ENCODE assay signal across 8 mouse cellular contexts in the genomic region with DNA sequence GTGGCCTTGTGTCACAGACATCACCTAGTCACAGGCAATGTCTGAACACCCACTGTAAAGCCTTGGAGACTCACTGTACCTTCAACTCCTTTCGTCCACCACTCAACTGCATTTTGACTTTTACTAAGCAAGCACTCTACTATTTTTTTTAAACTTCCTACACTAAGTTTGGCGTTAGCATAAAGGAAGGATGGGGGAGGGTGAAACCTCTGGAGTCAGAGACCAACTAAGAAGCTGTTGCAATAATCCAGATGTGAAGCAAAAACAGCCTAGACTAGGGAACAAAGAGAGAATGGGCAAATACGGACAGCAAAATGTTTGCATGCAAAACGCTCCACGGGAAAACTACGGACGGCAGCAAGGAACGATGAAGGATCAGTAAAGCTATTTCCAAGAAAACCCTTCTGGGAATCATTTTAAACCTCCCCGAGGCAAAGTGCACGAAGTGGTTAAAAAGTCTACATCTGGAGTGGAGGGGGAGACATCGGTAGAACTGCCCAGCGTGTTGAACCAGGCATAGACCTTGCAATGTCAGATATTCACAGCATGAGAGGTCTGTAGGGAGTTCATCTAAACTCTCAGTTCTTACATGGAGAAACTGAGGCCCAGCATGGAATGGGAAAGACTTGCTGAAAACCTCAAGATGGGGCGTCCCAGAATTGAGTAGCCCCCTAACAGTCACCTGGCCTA. TPM values are rescaled to one million over a fixed set of nuclear protein-coding genes. Genes with fewer than 3 reads are reported as not detected.
DNase-seq lines count a peak whose midpoint lies in the region; ATAC-seq and TF ChIP-seq lines count a peak whose summit lies in the region.

No protein-coding gene starts in this region.

- H3K27me3 ChIP-seq in limb, embryonic 15.5 days = no peaks in the 10 kb centered on the region
- no peaks in the 10 kb centered on the region for H3K27me3 ChIP-seq in stomach, embryonic 16.5 days (ENCODE audit: control insufficient read depth, insufficient read depth, low read length)

- 2% methylated on average over 13 of the region's 13 CpGs for whole genome bisulfite sequencing in limb, embryonic 15.5 days
- WGBS in stomach, embryonic 16.5 days = 3% methylated on average over 13 of the region's 13 CpGs

- no peak; the same call in 1 of the 2 replicates for TF ChIP-seq POLR2A in embryonic fibroblast, embryonic 13.5 days (IDR thresholded peaks at IDR 0.05; ENCODE audit: low read depth, low read length)

- peaks cover 15% of the 10 kb centered on the region for H3K36me3 ChIP-seq in limb, embryonic 15.5 days
- no peaks in the 10 kb centered on the region for H3K36me3 ChIP-seq in stomach, embryonic 16.5 days (ENCODE audit: control insufficient read depth, insufficient read depth, low read length)

- H3K4me1 ChIP-seq in embryonic fibroblast, embryonic 13.5 days (ENCODE audit: control insufficient read depth, insufficient read depth, low read length) = peaks cover 8% of the 10 kb centered on the region; the same call in 1 of the 2 replicates
- H3K4me1 ChIP-seq in limb, embryonic 15.5 days = peaks cover 18% of the 10 kb centered on the region
- peaks cover 17% of the 10 kb centered on the region for H3K4me1 ChIP-seq in stomach, embryonic 16.5 days (ENCODE audit: control insufficient read depth, insufficient read depth, low read length)

- H3K4me3 ChIP-seq in embryonic fibroblast, embryonic 13.5 days (ENCODE audit: insufficient read depth, low read length) = peak overlapping the region; percentile 99
- H3K4me3 ChIP-seq in limb, embryonic 15.5 days = peak overlapping the region; percentile 95
- H3K4me3 ChIP-seq in stomach, embryonic 16.5 days (replicated peaks; ENCODE audit: low read length) = peak overlapping the region; percentile 98

- no peak for TF ChIP-seq CTCF in embryonic fibroblast, embryonic 13.5 days (IDR thresholded peaks at IDR 0.05; ENCODE audit: borderline replicate concordance, insufficient read depth, low read length)

- ATAC-seq in limb, embryonic 15.5 days (ENCODE audit: insufficient number of reproducible peaks, low FRiP score, low TSS enrichment, low read depth) = no peak
- ATAC-seq in stomach, embryonic 16.5 days (ENCODE audit: insufficient read depth, low FRiP score) = no peak

- H3K9me3 ChIP-seq in limb, embryonic 15.5 days = no peaks in the 10 kb centered on the region
- H3K9me3 ChIP-seq in stomach, embryonic 16.5 days (replicated peaks; ENCODE audit: control insufficient read depth, low read length) = no peaks in the 10 kb centered on the region

- peak overlapping the region; percentile 81 for H3K4me2 ChIP-seq in limb, embryonic 15.5 days
- H3K4me2 ChIP-seq in stomach, embryonic 16.5 days (ENCODE audit: low read depth, low read length) = peak overlapping the region; percentile 89

- peak; percentile 27 for DNase-seq in embryo, embryonic 11 days
- no peak for DNase-seq in embryo, embryonic 10 days (ENCODE audit: low spot score)
- DNase-seq in 3T3-L1 (ENCODE audit: low read depth, low spot score) = peak; percentile 67
- no peak for DNase-seq in right cerebral cortex, postnatal 36 days (ENCODE audit: low spot score in 2 of 2)
- no peak for DNase-seq in right cerebral cortex, postnatal 25 days

- peak overlapping the region; percentile 88 for H3K9ac ChIP-seq in limb, embryonic 15.5 days
- H3K9ac ChIP-seq in stomach, embryonic 16.5 days (ENCODE audit: low read length) = peak overlapping the region; percentile 98

- peak overlapping the region; percentile 12 for H3K27ac ChIP-seq in embryonic fibroblast, embryonic 13.5 days (ENCODE audit: insufficient read depth, low read length)
- peak overlapping the region; percentile 79 for H3K27ac ChIP-seq in limb, embryonic 15.5 days
- H3K27ac ChIP-seq in stomach, embryonic 16.5 days (ENCODE audit: low read length) = peak overlapping the region; percentile 92

RNA-seq across cellular contexts. Expression of gene Zbtb34, which starts 0.9 kb away (rescaled TPM):
- 9.7 and 11.0 TPM in 2 replicates for polyA plus RNA-seq in embryonic fibroblast, embryonic 13.5 days (2011; ENCODE audit: insufficient read length, low read depth, missing spikeins)
- 6.5 and 7.1 TPM in 2 replicates for polyA plus RNA-seq in limb, embryonic 15.5 days (2015; fragmentation: Nextera tagmentation; extraction: Ambion mirVana)
- polyA plus RNA-seq in stomach, embryonic 16.5 days (2015; fragmentation: Nextera tagmentation; extraction: Ambion mirVana) = 7.5 and 8.2 TPM in 2 replicates

RNA-seq across cellular contexts. Expression of gene Zbtb43, which starts 38.1 kb away (rescaled TPM):
- polyA plus RNA-seq in embryonic fibroblast, embryonic 13.5 days (2011; ENCODE audit: insufficient read length, low read depth, missing spikeins) = 11.2 and 15.9 TPM in 2 replicates
- 17.3 and 19.0 TPM in 2 replicates for polyA plus RNA-seq in limb, embryonic 15.5 days (2015; fragmentation: Nextera tagmentation; extraction: Ambion mirVana)
- 15.3 and 19.2 TPM in 2 replicates for polyA plus RNA-seq in stomach, embryonic 16.5 days (2015; fragmentation: Nextera tagmentation; extraction: Ambion mirVana)

RNA-seq across cellular contexts. Expression of gene Ralgps1, which starts 58.9 kb away (rescaled TPM):
- polyA plus RNA-seq in embryonic fibroblast, embryonic 13.5 days (2011; ENCODE audit: insufficient read length, low read depth, missing spikeins) = 4.0 and 4.1 TPM in 2 replicates
- 2.8 TPM in 2 replicates for polyA plus RNA-seq in limb, embryonic 15.5 days (2015; fragmentation: Nextera tagmentation; extraction: Ambion mirVana)
- polyA plus RNA-seq in stomach, embryonic 16.5 days (2015; fragmentation: Nextera tagmentation; extraction: Ambion mirVana) = 7.9 and 8.0 TPM in 2 replicates

Comparison
In these comparisons a context has a peak if more than half of its experiments do, and no peak if none do; other contexts are left out.
1. DNase-seq: peak in embryo, embryonic 11 days (single experiment) and 3T3-L1 (single experiment); none in embryo, embryonic 10 days (single experiment), right cerebral cortex, postnatal 36 days (0 of 2) and right cerebral cortex, postnatal 25 days (single experiment).
2. H3K27ac ChIP-seq: peak in every context shown above with its lines; median percentile 92 in stomach, embryonic 16.5 days; 79 in limb, embryonic 15.5 days; 12 in embryonic fibroblast, embryonic 13.5 days.
3. Peak in every context shown above with its lines, with median percentiles within 50 percentile points of each other: H3K4me3 ChIP-seq.